Mouse (Mus musculus) urinary bladder, postnatal 4 days (tissue): ENCODE data around the gene 4930518I15Rik.
"Not testable (repeated sequence)": the region's sequence is repeated elsewhere in the genome, so short reads cannot be mapped to it uniquely, and the experiment has no call there.

ENCODE experiments used
- DNase-seq, 2 experiments: peaks; one replicate each; pipeline ENCODE4 v3.0.0; 2021 to 2022; ENCODE audit warnings: low spot score in 2 of 2

4930518I15Rik gene

GRCm38 (mm10) chr2:156857835-156858234 lies at the start of gene 4930518I15Rik:
4930518I15Rik (minus strand) TSS chr2:156857946.
- DNase-seq = no peak

- DNase-seq = not testable (repeated sequence)
Measured at GRCm38 (mm10) chr2:156905931-156906330, 48.2 kb upstream of the 4930518I15Rik start.

- peak in 1 of 2 experiments; percentile 39 for DNase-seq
Measured at GRCm38 (mm10) chr2:156904976-156905717, 47.4 kb upstream of the 4930518I15Rik start.

GRCm38 (mm10) chr2:156903367-156903766 lies 45.6 kb upstream of the 4930518I15Rik start:
- DNase-seq = no peak

GRCm38 (mm10) chr2:156902411-156902810 lies 44.7 kb upstream of the 4930518I15Rik start:
- DNase-seq = not testable (repeated sequence)

GRCm38 (mm10) chr2:156901883-156902282 lies 44.1 kb upstream of the 4930518I15Rik start:
- DNase-seq = no peak

GRCm38 (mm10) chr2:156901344-156901743 lies 43.6 kb upstream of the 4930518I15Rik start:
- no peak for DNase-seq

GRCm38 (mm10) chr2:156899184-156899583 lies 41.4 kb upstream of the 4930518I15Rik start:
- no peak for DNase-seq

- DNase-seq = no peak
Measured at GRCm38 (mm10) chr2:156898374-156898773, 40.6 kb upstream of the 4930518I15Rik start.

GRCm38 (mm10) chr2:156897034-156897433 lies 39.3 kb upstream of the 4930518I15Rik start:
- DNase-seq = no peak

GRCm38 (mm10) chr2:156896384-156896914 lies 38.7 kb upstream of the 4930518I15Rik start:
- no peak for DNase-seq

GRCm38 (mm10) chr2:156894496-156895265 lies 36.9 kb upstream of the 4930518I15Rik start:
- DNase-seq = no peak

- no peak for DNase-seq
Measured at GRCm38 (mm10) chr2:156892821-156893220, 35.1 kb upstream of the 4930518I15Rik start.

- no peak for DNase-seq
Measured at GRCm38 (mm10) chr2:156892240-156892639, 34.5 kb upstream of the 4930518I15Rik start.

- DNase-seq = no peak
Measured at GRCm38 (mm10) chr2:156888490-156888889, 30.7 kb upstream of the 4930518I15Rik start.

- DNase-seq = no peak
Measured at GRCm38 (mm10) chr2:156887017-156887416, 29.3 kb upstream of the 4930518I15Rik start, which contains the start of gene Sla2. Sla2 (minus strand) TSS chr2:156887192.

- no peak for DNase-seq
Measured at GRCm38 (mm10) chr2:156886084-156886631, 28.4 kb upstream of the 4930518I15Rik start.

- DNase-seq = not testable (repeated sequence)
Measured at GRCm38 (mm10) chr2:156885666-156886065, 27.9 kb upstream of the 4930518I15Rik start.

- no peak for DNase-seq
Measured at GRCm38 (mm10) chr2:156884396-156885211, 26.9 kb upstream of the 4930518I15Rik start.

- no peak for DNase-seq
Measured at GRCm38 (mm10) chr2:156882431-156883001, 24.8 kb upstream of the 4930518I15Rik start.

GRCm38 (mm10) chr2:156879541-156879940 lies 21.8 kb upstream of the 4930518I15Rik start:
- DNase-seq = no peak
